Mouse (Mus musculus): ENCODE data around the gene Ckb.
A peak's percentile ranks its signal among the peaks of the same experiment; 100 is the strongest.

The Ckb gene

GRCm38 (mm10) chr12:111691346-111691872, 19.3 kb upstream of the Ckb start:
- DNase-seq, result peak in 1 of 2 experiments; percentile 57

- DNase-seq, result peak in 1 of 2 experiments; percentile 53
Observed at GRCm38 (mm10) chr12:111689426-111689825, 17.3 kb upstream of the Ckb start.

DNA sequence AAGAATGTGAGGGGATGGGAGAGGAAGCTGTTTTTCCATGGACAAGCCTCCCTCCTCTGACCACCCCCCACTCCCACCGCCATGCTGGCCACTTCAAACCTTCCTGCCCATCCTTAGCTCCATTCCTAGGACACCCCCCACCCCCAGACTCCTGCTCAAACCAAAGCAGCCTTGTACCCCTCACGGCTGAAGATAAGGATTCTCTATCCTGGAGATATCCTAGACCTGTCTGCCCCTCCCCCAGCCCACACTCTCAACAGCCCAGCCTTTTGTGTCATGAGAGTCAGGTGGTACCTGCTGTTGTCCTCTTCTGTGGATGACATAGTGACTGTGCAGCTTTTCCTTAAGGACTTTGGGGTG, 15.9 kb upstream of the Ckb start:
- DNase-seq, result peak; percentile 52 to 81

DNA sequence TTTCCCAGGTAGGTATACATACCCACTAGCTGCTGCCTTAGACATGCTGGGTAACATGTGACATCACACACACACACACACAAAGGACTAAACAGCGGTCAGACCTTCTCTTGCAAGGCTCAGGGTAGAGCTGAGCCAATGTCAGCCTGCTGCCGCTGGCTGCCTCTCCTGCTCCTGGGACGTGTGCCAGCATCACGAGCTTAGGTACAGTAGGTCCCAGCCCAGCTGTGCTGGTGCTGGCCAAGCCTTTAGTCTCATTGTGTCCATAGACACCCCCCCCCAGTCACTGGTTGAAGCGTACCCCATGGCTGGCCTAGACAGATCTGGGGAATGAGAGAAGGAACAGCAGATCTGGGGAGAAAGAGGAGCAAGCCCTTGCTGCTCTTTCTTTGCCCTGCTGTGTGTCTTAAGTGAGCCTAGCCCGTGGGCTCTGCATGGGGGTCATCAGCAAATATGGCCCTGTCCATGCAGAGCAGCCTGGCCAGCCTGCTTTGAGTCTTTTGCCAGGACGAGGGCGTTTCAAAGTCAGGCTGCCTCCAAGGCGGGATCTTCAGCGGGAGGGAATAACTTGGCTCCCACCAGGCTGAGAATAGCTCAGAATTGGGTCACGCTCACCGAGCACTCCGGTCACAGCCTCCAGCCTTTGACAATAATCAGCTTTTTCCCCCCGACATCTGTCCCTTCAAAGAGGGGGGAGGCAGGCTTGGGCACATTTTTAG, 15.4 kb upstream of the Ckb start:
- DNase-seq, result peak; percentile 79 to 87

GRCm38 (mm10) chr12:111686390-111686789, 14.3 kb upstream of the Ckb start:
- DNase-seq, result no peak

DNA sequence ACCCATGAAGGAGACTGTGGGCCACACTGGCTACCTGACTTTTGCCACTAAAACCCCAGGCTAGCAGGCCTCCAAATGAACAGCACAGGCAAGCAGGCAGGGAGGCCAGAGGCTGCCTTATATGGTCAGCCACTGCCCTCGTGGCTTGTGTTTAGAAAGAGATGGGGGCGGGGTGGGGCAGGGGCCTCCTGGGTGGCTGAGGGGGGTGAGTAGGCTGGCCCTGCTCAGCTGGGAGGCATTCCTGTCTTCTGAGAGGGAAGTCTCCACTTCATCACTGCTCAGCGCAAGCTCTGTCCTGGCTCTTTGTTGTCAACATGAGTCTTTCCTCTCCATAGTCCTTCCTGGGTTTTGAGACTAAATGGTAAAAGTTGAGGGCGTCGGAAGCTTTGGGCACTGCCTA, 10.7 kb upstream of the Ckb start:
- DNase-seq, result no peak

DNA sequence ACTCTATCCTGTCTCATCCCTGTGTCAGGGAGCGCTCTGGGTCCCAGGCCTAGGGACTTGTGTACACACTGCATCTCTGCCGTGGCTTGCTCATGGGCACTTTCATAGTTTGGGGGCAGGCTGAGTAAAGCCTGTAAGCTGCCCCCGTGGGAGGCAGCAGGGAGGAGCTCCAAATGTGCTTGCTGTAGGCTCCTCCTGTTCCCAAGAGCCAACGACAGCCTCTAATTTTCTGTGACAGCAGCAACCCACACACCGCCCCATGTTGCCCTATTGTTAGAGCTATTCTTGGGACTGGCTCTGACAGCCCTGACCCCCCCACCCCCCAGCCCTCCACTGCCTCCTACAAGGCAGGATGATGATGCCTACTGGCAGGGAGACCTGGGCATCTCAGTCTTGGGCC, 9.9 kb upstream of the Ckb start:
- no peak for DNase-seq

DNA sequence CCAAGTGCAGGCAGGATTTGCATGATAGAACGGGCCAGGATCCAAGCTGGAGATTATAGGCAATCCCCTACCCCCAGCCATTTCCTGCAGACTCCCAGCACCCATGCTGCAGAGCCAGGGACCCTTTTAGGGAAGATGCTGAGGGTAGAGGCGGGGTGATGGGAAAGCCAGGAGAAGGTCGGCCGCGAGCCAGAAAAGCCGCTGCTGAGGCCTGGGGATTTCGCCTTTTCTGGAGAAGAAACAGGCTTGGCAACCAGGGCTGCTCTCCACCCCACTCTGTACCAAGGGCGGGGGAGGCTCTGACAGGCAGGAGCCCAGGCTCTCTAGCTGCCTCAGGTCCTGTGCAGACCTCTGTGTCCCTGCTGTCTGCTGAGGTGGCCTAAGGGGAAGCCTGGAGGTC, 9.2 kb upstream of the Ckb start:
- DNase-seq, result peak in 1 of 2 experiments; percentile 67

DNA sequence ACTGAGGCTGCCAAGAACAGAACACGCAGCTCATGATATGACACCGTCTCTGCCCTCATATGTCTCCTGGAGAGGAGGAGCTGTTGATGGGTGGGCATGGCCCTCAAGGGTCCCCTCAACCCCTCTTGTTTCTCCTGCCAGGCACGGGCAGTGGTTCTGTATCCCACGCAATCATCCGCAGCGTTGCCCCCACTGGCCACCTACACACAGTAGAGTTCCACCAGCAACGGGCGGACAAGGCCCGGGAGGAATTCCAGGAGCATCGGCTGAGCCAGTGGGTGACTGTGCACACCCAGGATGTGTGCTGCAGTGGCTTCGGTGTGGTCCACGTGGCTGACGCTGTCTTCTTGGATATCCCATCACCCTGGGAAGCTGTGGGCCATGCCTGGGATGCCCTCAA, 8.5 kb upstream of the Ckb start:
- no peak for DNase-seq

DNA sequence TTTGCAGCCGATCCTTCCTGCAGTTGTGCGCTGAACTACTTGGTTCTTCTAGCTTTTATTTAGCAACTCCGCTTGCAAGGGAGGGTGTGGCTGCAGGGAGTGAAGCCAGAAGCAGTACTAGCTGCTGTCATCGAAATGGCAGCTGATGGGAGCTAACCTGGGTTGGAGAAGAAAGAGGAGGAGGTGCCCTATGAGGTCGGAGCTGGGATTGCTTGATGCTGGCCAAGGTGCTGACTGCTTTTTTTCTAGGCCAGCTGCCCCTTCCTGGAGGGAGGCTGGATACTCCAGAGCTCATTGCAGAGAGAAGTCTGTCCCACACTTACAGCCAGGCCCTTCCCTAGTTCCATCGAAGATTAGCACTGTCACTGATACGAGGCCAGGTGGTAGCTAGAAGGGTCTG, 6.9 kb upstream of the Ckb start:
- DNase-seq, result no peak

GRCm38 (mm10) chr12:111678670-111678933, 6.5 kb upstream of the Ckb start:
- no peak for DNase-seq

DNA sequence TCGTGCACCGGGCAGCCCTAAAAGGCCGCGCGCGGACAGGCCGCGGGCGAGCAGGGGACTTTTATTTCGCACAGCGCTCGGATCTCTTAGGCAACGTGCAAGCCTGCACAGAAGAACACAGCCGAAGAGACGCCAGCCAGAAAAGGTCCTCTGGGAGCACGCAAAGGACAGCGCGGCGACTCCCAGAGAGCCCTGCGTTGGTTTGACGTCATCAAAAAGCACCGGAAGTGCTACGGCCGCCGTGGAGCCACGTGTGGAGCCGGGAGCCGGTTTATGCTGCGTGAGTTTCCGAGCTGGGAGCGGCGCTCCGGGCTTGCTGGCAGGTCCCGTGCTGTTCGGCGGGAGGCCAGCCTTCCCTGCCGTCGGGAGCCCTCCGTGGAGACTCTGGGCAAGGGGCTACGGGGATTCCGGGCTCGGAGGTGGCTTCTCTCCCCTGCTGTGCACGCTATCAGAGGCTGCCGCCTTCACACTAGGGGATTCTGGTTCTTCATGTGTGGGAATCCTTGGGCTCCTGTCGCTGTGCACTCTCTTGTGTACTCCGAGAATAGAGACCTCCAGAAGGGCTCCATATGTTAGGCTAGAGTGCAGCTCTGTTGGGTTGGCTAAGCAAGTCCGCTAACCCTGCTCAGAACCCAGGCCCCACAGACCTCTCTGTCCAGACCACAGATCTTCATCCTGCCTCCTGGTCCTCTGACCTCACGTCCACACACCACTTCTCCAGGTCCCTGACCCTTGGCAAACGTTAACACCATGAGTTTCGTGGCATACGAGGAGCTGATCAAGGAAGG, 5.9 kb upstream of the Ckb start, which contains the start of gene Trmt61a:
Gene Trmt61a, plus strand, starts transcription at position 224 of the 788 bp plus-strand sequence.
- peak; percentile 94 to 95 for DNase-seq

- peak; percentile 50 to 63 for DNase-seq
Observed at GRCm38 (mm10) chr12:111677421-111677820, 5.3 kb upstream of the Ckb start.

- no peak for DNase-seq
Observed at GRCm38 (mm10) chr12:111675797-111676580, 3.9 kb upstream of the Ckb start.

DNA sequence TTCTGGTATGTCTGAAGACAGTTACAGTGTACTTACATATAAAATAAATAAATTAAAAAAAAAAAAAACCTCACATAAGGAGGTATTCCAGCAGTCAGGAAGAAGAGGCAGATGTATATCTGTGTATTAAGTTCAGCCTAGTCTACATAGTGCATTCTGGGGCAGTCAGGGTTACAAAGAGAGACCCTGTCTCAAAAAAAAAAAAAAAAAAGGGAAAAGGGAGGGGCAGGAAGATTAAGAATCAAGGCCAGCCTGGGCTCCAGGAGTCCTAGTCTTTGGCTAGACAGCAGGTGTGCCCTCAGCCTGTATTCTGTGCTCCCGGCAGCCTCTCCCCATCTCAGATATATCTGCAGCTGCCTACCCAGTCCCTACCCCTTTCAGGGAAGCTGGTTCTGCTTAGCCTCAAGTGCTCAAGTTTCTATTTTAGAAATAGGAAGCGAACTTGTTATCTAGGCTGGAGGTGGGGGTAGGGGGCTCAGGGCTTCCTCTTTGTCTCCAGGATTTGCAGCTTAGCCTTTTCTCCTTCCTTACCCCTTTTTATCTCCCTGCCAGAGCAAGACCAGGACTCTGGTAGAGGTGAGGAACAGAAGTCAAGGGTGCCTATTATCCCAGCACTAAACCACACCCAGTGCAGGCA, 2.8 kb upstream of the Ckb start:
- no peak for DNase-seq

- peak in 1 of 2 experiments; percentile 74 for DNase-seq
Observed at GRCm38 (mm10) chr12:111672581-111672980, 443 bp upstream of the Ckb start.

- DNase-seq, result peak; percentile 87 to 89
Observed at GRCm38 (mm10) chr12:111671431-111671902, 671 bp downstream of the Ckb start.

GRCm38 (mm10) chr12:111670976-111671375, 1.2 kb downstream of the Ckb start:
- no peak for DNase-seq

DNA sequence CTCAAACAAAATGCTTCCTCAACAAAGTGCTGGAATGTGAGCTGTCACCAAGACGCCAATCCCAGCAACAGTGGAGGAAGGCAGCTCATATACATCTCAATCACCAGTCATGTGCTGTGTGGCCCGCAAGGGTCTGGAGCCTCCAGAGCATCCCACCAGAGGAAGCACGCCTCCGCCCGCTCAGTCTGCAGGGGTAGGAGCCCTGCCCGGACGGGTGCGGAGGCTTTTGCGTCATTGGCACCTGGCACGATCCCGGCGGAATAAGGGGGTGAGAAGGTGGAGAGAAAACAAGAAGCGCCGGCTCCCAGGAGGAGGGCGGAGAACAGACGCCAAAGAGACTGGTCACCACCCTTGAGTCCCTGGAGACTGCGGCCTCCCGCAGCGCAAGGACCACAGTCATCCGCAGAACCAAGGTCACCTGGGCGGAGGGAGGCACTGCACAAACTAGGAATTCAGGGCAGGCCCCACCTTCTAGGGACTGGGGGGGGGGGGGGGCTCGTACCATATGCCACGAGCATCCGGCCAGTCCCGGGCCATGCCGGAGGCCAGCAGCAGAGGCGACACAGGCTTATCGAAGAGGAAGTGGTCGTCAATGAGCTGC, 1.7 kb downstream of the Ckb start:
- DNase-seq, result peak; percentile 83 to 86

GRCm38 (mm10) chr12:111669961-111670360, 2.2 kb downstream of the Ckb start:
- peak in 1 of 2 experiments; percentile 42 for DNase-seq

- DNase-seq, result peak in 1 of 2 experiments; percentile 39
Observed at GRCm38 (mm10) chr12:111669000-111669788, 2.9 kb downstream of the Ckb start.
